Mouse (Mus musculus) olfactory bulb, adult 2 months (tissue): Measurements from ENCODE around the gene Ppfia1.

Experiments used
- CTCF ChIP-seq: fragments of 200-500 bp; IDR thresholded peaks from 2 replicates; pipeline ENCODE4 v1.5.1; 2012; ENCODE audit warnings: low read depth, mild to moderate bottlenecking, low read length, moderate library complexity; ENCODE audit not compliant: insufficient read depth
- POLR2A ChIP-seq: fragments of 200-500 bp; IDR thresholded peaks from 2 replicates; pipeline ENCODE4 v1.6.1; 2012; ENCODE audit warnings: mild to moderate bottlenecking, low read depth, low read length, moderate library complexity; ENCODE audit not compliant: insufficient read depth

DNA sequence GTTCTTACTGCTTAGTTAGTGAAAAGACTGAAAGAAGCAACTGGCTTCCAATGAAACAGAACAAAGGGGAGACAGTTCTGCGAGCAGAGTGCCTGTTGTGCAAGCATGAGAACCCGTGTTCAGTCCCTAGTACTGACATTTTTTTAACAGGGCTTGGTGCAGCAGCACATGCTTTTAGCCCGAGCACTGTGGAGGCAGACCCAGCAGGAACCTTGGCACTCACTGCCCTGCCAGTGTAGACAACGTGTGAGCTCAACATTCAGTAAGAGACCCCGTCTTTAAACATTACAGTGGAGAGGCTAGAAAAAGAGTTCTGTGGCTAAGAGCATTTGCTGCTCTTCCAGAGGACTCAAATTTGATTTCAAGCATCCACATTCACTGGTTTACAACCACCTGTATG is 36.8 kb downstream of the Ppfia1 start:
- no peak for TF ChIP-seq CTCF
- TF ChIP-seq POLR2A, result no peak
